Mouse (Mus musculus): Measurements from ENCODE around the gene Fam20a. TPM values are rescaled to one million over a fixed set of nuclear protein-coding genes. Genes with fewer than 3 reads are reported as not detected.
A peak's percentile ranks its signal among the peaks of the same experiment; 100 is the strongest.

Fam20a gene
- total RNA-seq, 2 experiments from 2014 or later = 14.7 to 17.8 TPM

- Histone ChIP-seq H3K27ac (no peak overlapping the region), H3K4me3 (no peak overlapping the region)
- intact Hi-C loops (cut with DNase I) = no loop called here
- no peak for DNase-seq (ENCODE audit: extremely low spot score in 1 of 2, low spot score in 2 of 2)
- no peak for TF ChIP-seq CTCF (IDR thresholded peaks at IDR 0.05)
Measured at GRCm38 (mm10) chr11:109734341-109734740, 12.3 kb upstream of the Fam20a start.

- no peak for TF ChIP-seq CTCF (IDR thresholded peaks at IDR 0.05)
- intact Hi-C loops (cut with DNase I) = no loop called here
- H3K27ac ChIP-seq = no peak overlapping the region
- no peak for DNase-seq (ENCODE audit: extremely low spot score in 1 of 2, low spot score in 2 of 2)
- no peak overlapping the region for H3K4me3 ChIP-seq
Measured at GRCm38 (mm10) chr11:109732726-109733438, 10.8 kb upstream of the Fam20a start.

GRCm38 (mm10) chr11:109728371-109728770 lies 6.3 kb upstream of the Fam20a start:
- intact Hi-C loops (cut with DNase I) = no loop called here
- no peak for TF ChIP-seq CTCF (IDR thresholded peaks at IDR 0.05)

GRCm38 (mm10) chr11:109722711-109723110 lies 632 bp upstream of the Fam20a start:
- Histone ChIP-seq H3K27ac (peak overlapping the region; percentile 88; the same call in 1 of the 2 replicates), H3K4me3 (no peak overlapping the region; the same call in 1 of the 2 replicates)
- intact Hi-C loops (cut with DNase I) = loop anchor here (1.0 kb wide), 1 partner anchor 138 kb away; no protein-coding TSS in a partner anchor
- TF ChIP-seq CTCF (IDR thresholded peaks at IDR 0.05) = no peak
- DNase-seq (ENCODE audit: extremely low spot score in 1 of 2, low spot score in 2 of 2) = no peak

More at GRCm38 (mm10) chr11:109728371-109728770, 6.3 kb upstream of the Fam20a start:
- no peak overlapping the region for H3K4me3 ChIP-seq
- H3K27ac ChIP-seq = no peak overlapping the region
- DNase-seq (ENCODE audit: extremely low spot score in 1 of 2, low spot score in 2 of 2) = no peak

GRCm38 (mm10) chr11:109721320-109721780 lies 729 bp downstream of the Fam20a start:
- intact Hi-C loops (cut with DNase I) = loop anchor here (2.0 kb wide), 1 partner anchor 51 kb away; no protein-coding TSS in a partner anchor
- no peak for TF ChIP-seq CTCF (IDR thresholded peaks at IDR 0.05)
- Histone ChIP-seq H3K4me3 (peak overlapping the region; percentile 66), H3K27ac (peak overlapping the region; percentile 88)
- peak in 1 of 2 experiments; percentile 28 for DNase-seq (ENCODE audit: extremely low spot score in 1 of 2, low spot score in 2 of 2)

GRCm38 (mm10) chr11:109720809-109721319 lies 1.2 kb downstream of the Fam20a start:
- Histone ChIP-seq H3K27ac (peak overlapping the region; percentile 88), H3K4me3 (peak overlapping the region; percentile 66)
- DNase-seq (ENCODE audit: extremely low spot score in 1 of 2, low spot score in 2 of 2) = no peak
- TF ChIP-seq CTCF (IDR thresholded peaks at IDR 0.05) = no peak
- intact Hi-C loops (cut with DNase I) = loop anchor here (2.0 kb wide), 1 partner anchor 50 kb away; no protein-coding TSS in a partner anchor

- no peak for TF ChIP-seq CTCF (IDR thresholded peaks at IDR 0.05)
- DNase-seq (ENCODE audit: extremely low spot score in 1 of 2, low spot score in 2 of 2) = no peak
- Histone ChIP-seq H3K27ac (peak overlapping the region; percentile 5; the same call in 1 of the 2 replicates), H3K4me3 (peak overlapping the region; percentile 66)
- intact Hi-C loops (cut with DNase I) = loop anchor here (10.0 kb wide), 1 partner anchor 435 kb away; no protein-coding TSS in a partner anchor
Measured at GRCm38 (mm10) chr11:109719399-109719798, 2.7 kb downstream of the Fam20a start.

GRCm38 (mm10) chr11:109717966-109718895 lies 3.8 kb downstream of the Fam20a start:
- Histone ChIP-seq H3K27ac (peak overlapping the region; percentile 85), H3K4me3 (no peak overlapping the region)
- DNase-seq (ENCODE audit: extremely low spot score in 1 of 2, low spot score in 2 of 2) = no peak
- intact Hi-C loops (cut with DNase I) = loop anchor here (1.0 to 10.0 kb wide), 2 partner anchors 75 to 437 kb away; no protein-coding TSS in a partner anchor
- no peak for TF ChIP-seq CTCF (IDR thresholded peaks at IDR 0.05)

GRCm38 (mm10) chr11:109717448-109717847 lies 4.6 kb downstream of the Fam20a start:
- intact Hi-C loops (cut with DNase I) = loop anchor here (1.0 to 10.0 kb wide), 2 partner anchors 76 to 437 kb away; no protein-coding TSS in a partner anchor
- Histone ChIP-seq H3K4me3 (no peak overlapping the region), H3K27ac (peak overlapping the region; percentile 85)
- DNase-seq (ENCODE audit: extremely low spot score in 1 of 2, low spot score in 2 of 2) = peak; percentile 11 to 43
- TF ChIP-seq CTCF (IDR thresholded peaks at IDR 0.05) = no peak

- H3K4me3 ChIP-seq = no peak overlapping the region
- TF ChIP-seq CTCF (IDR thresholded peaks at IDR 0.05) = no peak
- H3K27ac ChIP-seq = peak overlapping the region; percentile 85
- intact Hi-C loops (cut with DNase I) = loop anchor here (1.0 to 10.0 kb wide), 2 partner anchors 76 to 438 kb away; no protein-coding TSS in a partner anchor
- DNase-seq (ENCODE audit: extremely low spot score in 1 of 2, low spot score in 2 of 2) = no peak
Measured at GRCm38 (mm10) chr11:109716981-109717380, 5.1 kb downstream of the Fam20a start.

GRCm38 (mm10) chr11:109715311-109715781 lies 6.7 kb downstream of the Fam20a start:
- TF ChIP-seq CTCF (IDR thresholded peaks at IDR 0.05) = no peak
- intact Hi-C loops (cut with DNase I) = loop anchor here (10.0 kb wide), 1 partner anchor 439 kb away; no protein-coding TSS in a partner anchor
- Histone ChIP-seq H3K27ac (peak overlapping the region; percentile 32; the same call in 1 of the 2 replicates), H3K4me3 (no peak overlapping the region)
- DNase-seq (ENCODE audit: extremely low spot score in 1 of 2, low spot score in 2 of 2) = no peak

All from left cerebral cortex, adult 2 months (tissue).